Mouse (Mus musculus) spleen, adult 12 weeks (tissue): ENCODE data around the gene Acin1.
A peak's percentile ranks its signal among the peaks of the same experiment; 100 is the strongest.
"Not testable (repeated sequence)": the region's sequence is repeated elsewhere in the genome, so short reads cannot be mapped to it uniquely, and the experiment has no call there.

Experiments used
- DNase-seq: peaks from one replicate; pipeline ENCODE4 v3.0.0; 2022; ENCODE audit warnings: low spot score

Gene Acin1

GRCm38 (mm10) chr14:54642224-54642944 is 44.3 kb downstream of the Acin1 start:
- no peak for DNase-seq

- peak; percentile 79 for DNase-seq
These were observed 45.3 kb downstream of the Acin1 start, which contains the start of gene Cdh24 for GRCm38 (mm10) chr14:54641305-54641969. Gene Cdh24 (minus strand): TSS chr14:54641364.

- no peak for DNase-seq
These were observed 45.8 kb downstream of the Acin1 start, which contains the start of gene Gm17606 for GRCm38 (mm10) chr14:54640946-54641304. Gene Gm17606 (plus strand): TSS chr14:54640952.

GRCm38 (mm10) chr14:54640121-54640520 is 46.6 kb downstream of the Acin1 start:
- DNase-seq, result no peak

GRCm38 (mm10) chr14:54638210-54638609 is 48.5 kb downstream of the Acin1 start:
- no peak for DNase-seq

GRCm38 (mm10) chr14:54636954-54637353 is 49.8 kb downstream of the Acin1 start:
- DNase-seq, result no peak

GRCm38 (mm10) chr14:54634182-54634581 is 52.5 kb downstream of the Acin1 start:
- no peak for DNase-seq

GRCm38 (mm10) chr14:54632252-54632651 is 54.5 kb downstream of the Acin1 start:
- DNase-seq, result no peak

- DNase-seq, result no peak
These were observed 55.5 kb downstream of the Acin1 start for GRCm38 (mm10) chr14:54631240-54631599.

GRCm38 (mm10) chr14:54630583-54631239 is 56.0 kb downstream of the Acin1 start:
- DNase-seq, result no peak

- no peak for DNase-seq
These were observed 56.9 kb downstream of the Acin1 start for GRCm38 (mm10) chr14:54629797-54630196.

- no peak for DNase-seq
These were observed 58.6 kb downstream of the Acin1 start for GRCm38 (mm10) chr14:54628103-54628502.

GRCm38 (mm10) chr14:54624976-54625375 is 61.8 kb downstream of the Acin1 start:
- DNase-seq, result no peak

- no peak for DNase-seq
These were observed 63.4 kb downstream of the Acin1 start for GRCm38 (mm10) chr14:54623334-54623733.

GRCm38 (mm10) chr14:54621133-54621532 is 65.6 kb downstream of the Acin1 start, which contains the start of gene Psmb11:
Gene Psmb11 (plus strand): TSS chr14:54621433.
- no peak for DNase-seq

GRCm38 (mm10) chr14:54617897-54618365 is 68.8 kb downstream of the Acin1 start, which contains the start of gene Psmb5:
Gene Psmb5 (minus strand): TSS chr14:54618022.
- peak; percentile 82 for DNase-seq

- DNase-seq, result no peak
These were observed 69.4 kb downstream of the Acin1 start for GRCm38 (mm10) chr14:54617152-54617896.

GRCm38 (mm10) chr14:54616226-54616825 is 70.4 kb downstream of the Acin1 start:
- DNase-seq, result no peak

GRCm38 (mm10) chr14:54614130-54614529 is 72.6 kb downstream of the Acin1 start:
- not testable (repeated sequence) for DNase-seq

GRCm38 (mm10) chr14:54610648-54611047 is 76.1 kb downstream of the Acin1 start:
- DNase-seq, result no peak

GRCm38 (mm10) chr14:54609962-54610361 is 76.8 kb downstream of the Acin1 start:
- no peak for DNase-seq

GRCm38 (mm10) chr14:54609245-54609644 is 77.5 kb downstream of the Acin1 start:
- no peak for DNase-seq
